In genomic region chr16:84806175-84806574, GRCm38 (mm10) we compare ENCODE assay signal across 26 mouse cellular contexts. TPM values are rescaled to one million over a fixed set of nuclear protein-coding genes. Genes with fewer than 3 reads are reported as not detected.
A peak's percentile ranks its signal among the peaks of the same experiment; 100 is the strongest.
DNase-seq lines count a peak whose midpoint lies in the region; ATAC-seq and TF ChIP-seq lines count a peak whose summit lies in the region.
"Had no signal": no experiment of that assay in that cellular context is flagged by ENCODE, and none has a peak within 500 bp of the region (broad histone marks: within the 10 kb centered on the region; RNA-seq: fewer than 3 reads in every experiment).

No protein-coding gene starts in this region.

- WGBS in heart, adult 2 months, result 97% methylated on average over 3 of the region's 3 CpGs
- 74% methylated on average over 3 of the region's 3 CpGs for WGBS in liver, embryonic 11.5 days
- 74% methylated on average over 3 of the region's 3 CpGs for WGBS in liver, embryonic 12.5 days (ENCODE audit: insufficient replicate concordance)
- WGBS in liver, embryonic 15.5 days (ENCODE audit: insufficient replicate concordance), result 74% methylated on average over 3 of the region's 3 CpGs

- H3K79me2 ChIP-seq in heart, adult 2 months (replicated peaks; ENCODE audit: control insufficient read depth, insufficient read depth, low read length), result no peaks in the 10 kb centered on the region

- no peaks in the 10 kb centered on the region for H3K27me3 ChIP-seq in heart, adult 2 months (ENCODE audit: control insufficient read depth, insufficient read depth, low read length)
- H3K27me3 ChIP-seq in liver, embryonic 11.5 days (replicated peaks; ENCODE audit: control insufficient read depth, insufficient read depth, low read length), result no peaks in the 10 kb centered on the region
- H3K27me3 ChIP-seq in liver, embryonic 12.5 days (replicated peaks), result no peaks in the 10 kb centered on the region
- H3K27me3 ChIP-seq in liver, embryonic 15.5 days, result no peaks in the 10 kb centered on the region
- H3K27me3 ChIP-seq: embryonic facial prominence, embryonic 12.5 days; embryonic facial prominence, embryonic 15.5 days; heart, embryonic 13.5 days; hindbrain, embryonic 13.5 days had no signal

- no peak overlapping the region for H3K4me3 ChIP-seq in heart, adult 2 months
- H3K4me3 ChIP-seq in liver, embryonic 11.5 days (ENCODE audit: low read depth, low read length), result no peak overlapping the region
- H3K4me3 ChIP-seq in liver, embryonic 12.5 days, result no peak overlapping the region
- H3K4me3 ChIP-seq in liver, embryonic 15.5 days (replicated peaks), result no peak overlapping the region
- H3K4me3 ChIP-seq: embryonic facial prominence, embryonic 12.5 days; embryonic facial prominence, embryonic 15.5 days; heart, embryonic 10.5 days; heart, embryonic 13.5 days; hindbrain, embryonic 10.5 days; hindbrain, embryonic 13.5 days had no signal

- intact Hi-C loops in heart, adult 2 months (cut with DNase I), result no loop called here

- H3K27ac ChIP-seq in heart, adult 2 months, result peak overlapping the region; percentile 88
- no peak overlapping the region for H3K27ac ChIP-seq in liver, embryonic 11.5 days (ENCODE audit: low read depth, low read length)
- H3K27ac ChIP-seq in liver, embryonic 12.5 days, result no peak overlapping the region
- H3K27ac ChIP-seq in liver, embryonic 15.5 days (replicated peaks), result no peak overlapping the region
- H3K27ac ChIP-seq: embryonic facial prominence, embryonic 12.5 days; embryonic facial prominence, embryonic 15.5 days; heart, embryonic 10.5 days; heart, embryonic 13.5 days; hindbrain, embryonic 10.5 days; hindbrain, embryonic 13.5 days had no signal

- TF ChIP-seq POLR2A in heart, adult 2 months (IDR thresholded peaks at IDR 0.05; ENCODE audit: insufficient read depth, low read depth, low read length), result no peak

- no peak overlapping the region for H3K9ac ChIP-seq in heart, adult 2 months (ENCODE audit: low read depth, low read length)
- no peak overlapping the region for H3K9ac ChIP-seq in liver, embryonic 11.5 days (ENCODE audit: low read depth, low read length)
- H3K9ac ChIP-seq in liver, embryonic 12.5 days, result no peak overlapping the region
- no peak overlapping the region for H3K9ac ChIP-seq in liver, embryonic 15.5 days
- H3K9ac ChIP-seq: embryonic facial prominence, embryonic 12.5 days; embryonic facial prominence, embryonic 15.5 days; forebrain, postnatal 0 days; heart, embryonic 13.5 days; hindbrain, embryonic 13.5 days had no signal

- no peak for TF ChIP-seq CTCF in heart, adult 2 months (IDR thresholded peaks at IDR 0.05)

- peak; percentile 74 for ATAC-seq in liver, embryonic 11.5 days (replicated peaks; ENCODE audit: low FRiP score)
- peak; percentile 52; the same call in 1 of the 2 replicates for ATAC-seq in liver, embryonic 12.5 days
- peak; percentile 34; the same call in 1 of the 2 replicates for ATAC-seq in liver, embryonic 15.5 days (ENCODE audit: insufficient read depth)
- no peak for ATAC-seq in frontal cortex, adult (ENCODE audit: low TSS enrichment)
- ATAC-seq: activated CD4-positive, CD25-positive, alpha-beta regulatory T cell, adult 4 months; CD4-positive, CD25-positive, alpha-beta regulatory T cell, adult 4 months; forebrain, embryonic 14.5 days; forebrain, postnatal 0 days; hindbrain, embryonic 16.5 days had no signal

- no peak for TF ChIP-seq EP300 in heart, adult 2 months (IDR thresholded peaks at IDR 0.05; ENCODE audit: insufficient read depth, low read depth, low read length)

- H3K4me1 ChIP-seq in heart, adult 2 months (ENCODE audit: control insufficient read depth, insufficient read depth, low read length), result peaks cover 20% of the 10 kb centered on the region
- no peaks in the 10 kb centered on the region for H3K4me1 ChIP-seq in liver, embryonic 11.5 days (replicated peaks; ENCODE audit: control insufficient read depth, insufficient read depth, low read length)
- no peaks in the 10 kb centered on the region; the same call in 1 of the 2 replicates for H3K4me1 ChIP-seq in liver, embryonic 12.5 days
- 0 out of 2 replicates have a peak, but pooled peaks cover 8% of the 10 kb centered on the region for H3K4me1 ChIP-seq in liver, embryonic 15.5 days (replicated peaks)
- H3K4me1 ChIP-seq: embryonic facial prominence, embryonic 12.5 days; embryonic facial prominence, embryonic 15.5 days; hindbrain, embryonic 10.5 days; hindbrain, embryonic 13.5 days had no signal

- H3K9me3 ChIP-seq in liver, embryonic 11.5 days (ENCODE audit: control insufficient read depth, low read length), result no peaks in the 10 kb centered on the region; the same call in 1 of the 2 replicates
- no peaks in the 10 kb centered on the region for H3K9me3 ChIP-seq in liver, embryonic 12.5 days (replicated peaks)
- no peaks in the 10 kb centered on the region for H3K9me3 ChIP-seq in liver, embryonic 15.5 days (replicated peaks)
- H3K9me3 ChIP-seq: embryonic facial prominence, embryonic 15.5 days; heart, embryonic 10.5 days; heart, embryonic 13.5 days; hindbrain, embryonic 10.5 days; hindbrain, embryonic 13.5 days had no signal

- H3K36me3 ChIP-seq in heart, adult 2 months (ENCODE audit: control insufficient read depth, insufficient read depth, low read length), result peaks cover 64% of the 10 kb centered on the region
- H3K36me3 ChIP-seq in liver, embryonic 11.5 days (ENCODE audit: control insufficient read depth, insufficient read depth, low read length), result no peaks in the 10 kb centered on the region
- H3K36me3 ChIP-seq in liver, embryonic 12.5 days, result no peaks in the 10 kb centered on the region
- H3K36me3 ChIP-seq in liver, embryonic 15.5 days (replicated peaks), result no peaks in the 10 kb centered on the region
- H3K36me3 ChIP-seq: embryonic facial prominence, embryonic 12.5 days; embryonic facial prominence, embryonic 15.5 days; heart, embryonic 10.5 days; heart, embryonic 13.5 days had no signal

- no peak overlapping the region for H3K4me2 ChIP-seq in liver, embryonic 11.5 days
- H3K4me2 ChIP-seq in liver, embryonic 12.5 days, result no peak overlapping the region
- H3K4me2 ChIP-seq in liver, embryonic 15.5 days, result no peak overlapping the region
- H3K4me2 ChIP-seq: embryonic facial prominence, embryonic 12.5 days; embryonic facial prominence, embryonic 15.5 days; heart, embryonic 13.5 days; hindbrain, embryonic 13.5 days had no signal

- DNase-seq in heart, adult 2 months, result no peak
- no peak for DNase-seq in heart, postnatal 4 days
- no peak for DNase-seq in liver, embryonic 11.5 days (ENCODE audit: low spot score)
- DNase-seq in adrenal gland, postnatal 14 days, result no peak
- DNase-seq in Muller cell, postnatal 12 days (ENCODE audit: inconsistent ontology term), result no peak
- DNase-seq: adrenal gland, adult 8-10 months; adrenal gland, postnatal 36 days; cerebellum, adult 18-20 months; cerebellum, adult 9-10 months; cerebellum, postnatal 14 days; forebrain, postnatal 0 days; gastrocnemius, postnatal 10 days; heart, adult 18-20 months had no signal

RNA-seq across cellular contexts. Expression of gene Gabpa, which starts 28.6 kb away (rescaled TPM):
- total RNA-seq in heart, adult 2 months (2021), result 10 to 100 TPM; 41.3 to 42.6 TPM
- polyA plus RNA-seq in heart, adult 2 months (2012; rRNA removed), result 10.4 and 22.1 TPM in 2 replicates
- 10 to 100 TPM; 50.8 to 51.1 TPM for total RNA-seq in heart, postnatal 4 days (2021)
- 37.5 and 40.9 TPM in 2 replicates for polyA plus RNA-seq in liver, embryonic 11.5 days (2014; fragmentation: Nextera tagmentation; extraction: Ambion mirVana)
- polyA plus RNA-seq in liver, embryonic 12.5 days (2016; fragmentation: Nextera tagmentation; extraction: Ambion mirVana), result 26.0 and 26.2 TPM in 2 replicates
- polyA plus RNA-seq in liver, embryonic 15.5 days (2015; fragmentation: Nextera tagmentation; extraction: Ambion mirVana), result 15.2 and 15.7 TPM in 2 replicates
- total RNA-seq in adrenal gland, postnatal 14 days (2021), result 55.0 and 59.0 TPM in 2 replicates

RNA-seq across cellular contexts. Expression of gene Atp5j, which starts 29.2 kb away (rescaled TPM):
- 1,000 to 10,000 TPM; 1,617 to 1,909 TPM for total RNA-seq in heart, adult 2 months (2021)
- 665 and 1,027 TPM in 2 replicates for polyA plus RNA-seq in heart, adult 2 months (2012; rRNA removed)
- 1,000 to 10,000 TPM; 1,262 to 1,293 TPM for total RNA-seq in heart, postnatal 4 days (2021)
- 814 and 841 TPM in 2 replicates for polyA plus RNA-seq in liver, embryonic 11.5 days (2014; fragmentation: Nextera tagmentation; extraction: Ambion mirVana)
- 548 and 558 TPM in 2 replicates for polyA plus RNA-seq in liver, embryonic 12.5 days (2016; fragmentation: Nextera tagmentation; extraction: Ambion mirVana)
- 437 and 514 TPM in 2 replicates for polyA plus RNA-seq in liver, embryonic 15.5 days (2015; fragmentation: Nextera tagmentation; extraction: Ambion mirVana)
- 415 and 429 TPM in 2 replicates for total RNA-seq in adrenal gland, postnatal 14 days (2021)

RNA-seq across cellular contexts. Expression of gene Jam2, which starts 32.3 kb away (rescaled TPM):
- 10 to 100 TPM; 77.9 to 81.0 TPM for total RNA-seq in heart, adult 2 months (2021)
- 55.4 and 91.2 TPM in 2 replicates for polyA plus RNA-seq in heart, adult 2 months (2012; rRNA removed)
- 10 to 100 TPM; 32.2 to 33.9 TPM for total RNA-seq in heart, postnatal 4 days (2021)
- polyA plus RNA-seq in liver, embryonic 11.5 days (2014; fragmentation: Nextera tagmentation; extraction: Ambion mirVana), result 1.4 and 1.7 TPM in 2 replicates
- 0.92 and 1.1 TPM in 2 replicates for polyA plus RNA-seq in liver, embryonic 12.5 days (2016; fragmentation: Nextera tagmentation; extraction: Ambion mirVana)
- polyA plus RNA-seq in liver, embryonic 15.5 days (2015; fragmentation: Nextera tagmentation; extraction: Ambion mirVana), result 2.0 and 2.3 TPM in 2 replicates
- total RNA-seq in adrenal gland, postnatal 14 days (2021), result 21.2 and 24.2 TPM in 2 replicates
- polyA plus RNA-seq: activated CD4-positive, CD25-positive, alpha-beta regulatory T cell, adult 4 months had no signal

Comparison
In these comparisons a context has a peak if more than half of its experiments do, and no peak if none do; other contexts are left out.
1. RNA of gene Jam2, which starts 32.3 kb away (polyA plus RNA-seq): 55.4 to 91.2 TPM in heart, adult 2 months; 2.0 to 2.3 TPM in liver, embryonic 15.5 days, 1.4 to 1.7 TPM in liver, embryonic 11.5 days and 0.92 to 1.1 TPM in liver, embryonic 12.5 days; every median in the first group is over 10 times any median in the second.